Mouse (Mus musculus): ENCODE measurements at regions not wholly inside any gene's neighbourhood (a gene's known extent, or its start where the extent isn't known, plus 50 kb on each side); places are given as distances from the start of the nearest gene placed in this dataset.

DNA sequence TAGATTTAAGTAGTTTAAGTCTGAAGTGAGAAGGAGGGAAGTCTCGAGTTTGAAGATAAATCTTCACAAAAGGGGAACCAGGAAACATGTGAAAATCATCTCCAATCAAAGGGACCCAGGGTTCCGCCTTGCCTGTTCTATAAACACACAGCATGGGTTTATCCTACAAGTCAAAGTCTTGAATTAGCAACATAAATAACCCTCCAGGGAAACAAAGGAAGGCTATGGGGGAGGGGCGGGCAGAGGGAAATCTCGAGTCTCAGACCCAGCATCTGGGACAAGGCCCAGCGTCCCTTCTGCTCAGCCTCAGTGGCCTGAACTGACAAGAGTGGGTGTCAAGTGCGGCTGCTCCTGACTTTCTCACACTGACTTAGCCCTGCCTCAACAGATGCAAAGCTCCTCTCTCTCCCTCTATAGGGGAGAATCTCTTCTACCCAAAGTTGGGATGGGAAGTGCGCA lies 240.3 kb upstream of the Lrig3 start:
- DNase-seq (ENCODE audit: low spot score in 2 of 2), result no peak

GRCm38 (mm10) chr10:125726546-125726945 lies 239.4 kb upstream of the Lrig3 start:
- no peak for DNase-seq (ENCODE audit: low spot score in 2 of 2)

GRCm38 (mm10) chr10:125735744-125736494 lies 230.0 kb upstream of the Lrig3 start:
- no peak for DNase-seq (ENCODE audit: low spot score in 2 of 2)

DNA sequence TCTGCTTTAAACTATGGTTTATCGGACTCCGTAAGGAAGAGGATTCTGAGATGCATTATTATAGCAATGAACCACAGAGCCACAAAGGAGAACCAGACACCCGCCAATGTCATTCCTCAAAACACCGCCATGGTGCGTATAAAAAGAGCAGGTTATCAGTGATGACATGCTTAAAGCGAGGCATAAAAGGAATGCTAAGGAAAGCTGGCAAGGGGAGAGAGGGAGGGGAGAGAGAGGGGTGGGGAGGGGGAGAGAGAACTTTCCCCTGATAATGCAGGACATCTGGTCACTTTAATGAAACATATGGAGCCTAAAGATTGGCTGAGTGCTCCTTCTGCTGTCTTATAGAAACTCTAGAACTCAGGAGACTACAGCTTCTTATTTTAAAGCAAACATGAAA lies 222.8 kb upstream of the Lrig3 start:
- DNase-seq (ENCODE audit: low spot score in 2 of 2), result no peak

- no peak for DNase-seq (ENCODE audit: low spot score in 2 of 2)
These were observed 216.9 kb upstream of the Lrig3 start for GRCm38 (mm10) chr10:125749031-125749585.

DNA sequence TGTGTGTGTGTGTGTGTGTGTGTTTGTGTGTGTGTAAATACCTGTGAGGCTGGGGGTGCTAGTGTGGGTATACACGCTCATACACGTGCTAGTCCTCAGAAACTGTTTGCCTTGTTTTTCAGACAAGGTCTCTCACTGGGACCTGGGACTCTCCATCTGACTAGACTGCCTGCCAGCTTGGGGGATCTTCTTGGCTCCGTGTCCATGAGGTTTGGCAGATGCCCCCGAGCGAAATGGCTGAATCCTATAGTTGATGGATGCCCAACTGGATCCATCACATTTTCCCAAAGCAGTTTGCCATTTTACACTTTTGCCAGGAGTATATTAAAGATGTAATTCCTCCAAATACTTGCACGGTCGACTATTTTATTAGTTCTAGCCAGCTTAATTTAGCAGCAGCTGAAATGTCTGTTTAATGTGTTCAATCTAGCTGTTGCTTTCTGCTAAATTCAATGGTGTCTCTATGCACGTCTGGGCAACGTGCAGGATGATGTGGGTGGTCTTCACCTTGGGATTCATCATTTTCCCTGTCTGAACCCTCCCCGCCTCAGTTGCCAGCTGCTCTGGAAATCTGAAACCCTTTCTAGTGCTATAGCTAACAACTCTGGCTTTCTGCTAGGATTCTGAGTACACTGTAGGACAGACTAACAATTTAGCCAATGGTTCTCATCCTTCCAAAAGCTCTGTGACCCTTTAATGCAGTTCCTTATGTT lies 213.3 kb upstream of the Lrig3 start:
- DNase-seq (ENCODE audit: low spot score in 2 of 2), result no peak

DNA sequence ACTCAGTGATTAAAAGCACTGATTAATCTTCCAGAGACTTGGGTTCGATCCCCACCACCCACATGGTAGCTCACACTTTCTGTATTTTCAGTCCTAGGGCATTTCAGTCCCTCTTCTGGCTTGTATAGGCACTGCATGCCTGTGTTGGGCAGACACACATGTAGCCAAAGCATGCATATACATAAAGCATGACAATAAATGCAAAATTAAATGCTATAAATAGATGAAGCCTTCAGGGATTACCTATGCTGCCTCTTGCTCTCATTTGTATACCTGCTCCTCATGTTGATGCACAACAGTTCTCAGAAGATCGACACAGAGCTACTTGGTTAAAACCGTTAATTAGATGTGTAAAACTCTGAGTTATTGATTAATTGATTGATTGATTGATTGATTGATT lies 206.8 kb upstream of the Lrig3 start:
- no peak for DNase-seq (ENCODE audit: low spot score in 2 of 2)

DNA sequence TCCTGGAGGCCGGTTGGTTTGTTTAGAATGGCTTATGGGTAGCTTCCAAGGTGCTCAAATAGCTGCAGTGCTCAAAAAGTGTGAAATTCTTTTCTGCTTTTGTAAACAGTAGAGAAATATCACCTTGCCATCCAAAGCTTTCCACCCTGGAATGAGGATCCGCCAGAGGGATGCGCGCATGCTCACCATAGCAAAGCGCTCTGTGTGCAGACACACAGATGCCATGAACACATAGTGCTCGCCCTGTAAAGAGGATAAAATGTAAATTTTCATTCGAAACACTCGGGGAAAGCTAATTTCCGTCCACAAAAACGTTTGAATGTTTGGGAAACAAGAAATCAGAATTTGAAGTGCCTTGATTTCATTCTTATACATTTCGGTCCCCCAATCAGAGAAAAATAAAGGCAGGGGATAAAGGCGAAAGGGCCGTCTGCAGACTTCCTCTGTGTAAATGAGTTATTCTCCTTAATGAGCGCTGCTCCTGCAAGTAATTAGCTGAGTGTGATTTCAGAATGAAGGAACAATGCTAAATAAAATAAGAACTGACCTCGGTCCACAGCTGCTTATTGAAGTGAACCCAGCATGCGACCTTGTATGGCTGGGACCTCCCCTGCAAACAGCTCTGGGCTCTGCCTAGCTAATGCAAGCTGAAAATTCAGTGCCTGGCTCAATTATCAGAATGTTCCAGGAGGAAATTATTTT lies 203.4 kb upstream of the Lrig3 start:
- DNase-seq (ENCODE audit: low spot score in 2 of 2), result no peak

DNA sequence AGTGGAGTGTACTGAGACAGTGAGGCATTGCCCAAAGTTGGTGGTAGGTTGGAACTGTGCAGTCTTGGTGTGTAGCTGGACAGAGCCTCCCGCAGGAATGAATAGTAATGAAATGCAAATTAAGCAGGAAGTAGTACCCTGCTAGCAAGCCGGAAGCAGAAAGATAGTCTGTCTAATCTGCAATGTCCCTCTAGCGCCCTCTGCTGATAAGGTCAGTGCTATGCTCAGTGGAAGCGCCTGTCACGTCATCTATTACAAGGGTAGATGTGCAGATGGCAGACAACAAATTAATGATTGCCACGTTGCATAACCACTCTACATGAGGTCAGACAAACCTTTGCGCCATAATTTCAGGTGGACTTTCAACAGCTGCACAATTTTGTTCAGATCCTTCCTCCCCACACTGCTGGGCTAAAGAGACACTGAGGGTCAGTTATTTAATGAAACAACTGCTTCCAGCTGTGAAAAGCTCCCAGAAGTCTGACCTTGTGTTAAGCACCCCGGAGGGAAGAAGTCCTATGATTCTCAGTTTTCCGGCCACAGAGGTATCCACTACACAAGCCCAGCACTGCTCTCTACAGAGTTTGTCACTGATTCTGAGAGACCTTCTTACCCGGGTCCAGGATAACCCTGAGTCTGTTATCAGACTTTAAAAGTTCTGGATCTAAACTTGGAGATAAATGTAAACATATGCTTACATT lies 201.4 kb upstream of the Lrig3 start:
- DNase-seq (ENCODE audit: low spot score in 2 of 2), result no peak

GRCm38 (mm10) chr10:125765103-125765820 lies 200.7 kb upstream of the Lrig3 start:
- no peak for DNase-seq (ENCODE audit: low spot score in 2 of 2)

- DNase-seq (ENCODE audit: low spot score in 2 of 2), result no peak
These were observed 197.7 kb upstream of the Lrig3 start for GRCm38 (mm10) chr10:125768281-125768680.

DNA sequence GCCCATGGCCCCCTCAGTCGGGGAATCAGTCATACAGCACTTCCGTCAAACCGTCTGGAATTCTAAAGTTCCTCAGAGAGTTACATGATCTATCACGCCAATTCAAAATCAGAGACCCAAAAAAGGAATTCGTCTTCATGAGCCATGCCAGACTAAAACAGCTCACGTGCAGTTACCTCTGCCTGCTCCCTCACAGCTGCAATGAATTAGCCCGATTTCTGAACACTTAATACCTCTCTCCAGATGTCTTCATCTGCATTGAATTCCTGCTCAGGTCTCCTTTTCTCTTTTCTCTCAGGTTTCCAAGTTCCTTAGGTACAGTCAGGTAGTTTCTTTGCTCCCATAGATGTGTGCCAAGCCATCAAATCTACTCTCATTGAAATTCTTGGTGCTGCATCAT lies 192.4 kb upstream of the Lrig3 start:
- no peak for DNase-seq (ENCODE audit: low spot score in 2 of 2)

- no peak for DNase-seq (ENCODE audit: low spot score in 2 of 2)
These were observed 183.5 kb upstream of the Lrig3 start for GRCm38 (mm10) chr10:125782486-125782885.

- no peak for DNase-seq (ENCODE audit: low spot score in 2 of 2)
These were observed 181.1 kb upstream of the Lrig3 start for GRCm38 (mm10) chr10:125784896-125785295.

GRCm38 (mm10) chr10:125785448-125786196 lies 180.3 kb upstream of the Lrig3 start:
- no peak for DNase-seq (ENCODE audit: low spot score in 2 of 2)

DNA sequence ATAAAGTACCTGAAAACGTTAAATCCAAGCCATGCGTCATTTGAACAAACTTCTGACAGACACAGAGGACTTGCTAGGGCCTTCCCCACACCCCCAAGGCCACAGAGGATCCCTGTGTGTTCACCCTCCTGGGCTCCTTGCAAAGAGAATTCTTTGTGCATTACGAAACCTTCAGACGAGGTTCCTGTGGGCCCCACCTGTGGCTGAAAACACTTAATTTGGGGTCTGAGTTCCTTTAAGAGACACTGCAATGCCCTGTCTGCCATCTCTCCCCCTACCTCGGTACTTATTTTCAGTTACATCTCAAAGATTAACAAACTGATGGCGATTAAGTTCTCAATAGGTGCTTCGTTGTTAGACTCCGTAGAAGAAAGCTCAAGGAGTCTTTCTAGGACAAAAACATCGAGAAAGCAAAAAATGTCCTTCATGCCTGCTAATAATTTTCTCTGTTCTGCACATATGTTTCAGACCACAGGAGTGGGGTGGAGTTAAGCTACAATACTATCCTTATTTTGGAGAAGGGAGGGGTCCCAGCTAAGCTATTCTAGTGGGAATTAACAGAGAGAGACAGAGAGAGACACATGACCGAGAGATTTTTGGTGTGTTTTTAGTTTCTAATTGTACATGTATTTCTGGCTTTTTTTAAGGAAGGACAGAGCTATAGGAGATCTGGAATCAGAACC lies 179.6 kb upstream of the Lrig3 start:
- no peak for DNase-seq (ENCODE audit: low spot score in 2 of 2)

- no peak for DNase-seq (ENCODE audit: low spot score in 2 of 2)
These were observed 179.1 kb upstream of the Lrig3 start for GRCm38 (mm10) chr10:125786880-125787337.

DNA sequence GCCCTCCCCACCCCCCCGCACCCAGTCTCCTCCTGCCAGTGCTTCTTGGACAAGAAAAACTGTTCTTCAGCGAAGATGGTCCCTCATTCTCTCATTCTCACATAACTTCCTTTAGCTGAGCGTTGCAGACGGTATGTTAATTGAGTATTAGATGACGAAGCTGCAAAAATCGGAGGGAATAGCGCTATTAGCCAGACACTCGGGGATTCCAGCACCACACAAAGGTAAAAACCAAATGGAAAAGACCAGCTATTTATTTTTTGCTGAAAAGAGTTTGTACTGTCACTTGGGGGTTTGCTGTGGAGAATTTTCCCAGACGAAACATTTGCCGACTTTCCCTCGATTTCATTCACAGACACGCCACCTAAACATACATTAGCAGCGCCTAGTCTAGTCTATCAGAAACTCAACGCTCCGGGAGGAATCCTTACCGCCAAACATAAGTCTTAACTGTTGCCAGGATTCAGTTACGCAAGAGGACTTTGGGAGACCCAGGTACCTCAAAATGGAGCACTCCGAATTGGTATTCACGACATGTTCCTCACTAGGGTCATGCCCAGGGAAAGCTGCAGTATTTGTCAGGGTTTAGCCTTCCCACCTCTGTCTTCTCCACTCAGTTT lies 178.4 kb upstream of the Lrig3 start:
- DNase-seq (ENCODE audit: low spot score in 2 of 2), result no peak

- DNase-seq (ENCODE audit: low spot score in 2 of 2), result no peak
These were observed 177.7 kb upstream of the Lrig3 start for GRCm38 (mm10) chr10:125788262-125788661.
